Mouse (Mus musculus): ENCODE data around the gene Drc3. TPM values are rescaled to one million over a fixed set of nuclear protein-coding genes. Genes with fewer than 3 reads are reported as not detected.

The Drc3 gene
- polyA plus RNA-seq, 1 experiment: 5.2 TPM

GRCm38 (mm10) chr11:60417717-60418472 is 64.8 kb downstream of the Drc3 start, which contains the start of gene Atpaf2:
Gene Atpaf2 (minus strand): TSS chr11:60418457.
- Histone ChIP-seq H3K4me3 (ENCODE audit: control insufficient read depth, insufficient read depth, low read length) (peak within 1 kb of the TSS; percentile 88), H3K27me3 (ENCODE audit: control insufficient read depth, insufficient read depth, low read length) (no peaks in the 10 kb centered on the region), H3K27ac (ENCODE audit: control insufficient read depth, insufficient read depth, low read length) (no peak within 1 kb of the TSS), H3K4me1 (replicated peaks; ENCODE audit: control insufficient read depth, insufficient read depth, low read length) (peaks cover 16% of the 10 kb centered on the region), H3K36me3 (ENCODE audit: control insufficient read depth, insufficient read depth, low read length) (no peaks in the 10 kb centered on the region)
- DNase-seq: no peak
- TF ChIP-seq CTCF (IDR thresholded peaks at IDR 0.05; ENCODE audit: borderline replicate concordance, control insufficient read depth, extremely low read depth, insufficient read depth, low read length, poor library complexity): no peak
- TF ChIP-seq POLR2A (IDR thresholded peaks at IDR 0.05; ENCODE audit: control insufficient read depth, extremely low read depth, insufficient read depth, low read length, poor library complexity): no peak
- under 1% methylated on average over 39 of the region's 39 CpGs for WGBS

GRCm38 (mm10) chr11:60418473-60418803 is 65.3 kb downstream of the Drc3 start:
- TF ChIP-seq POLR2A (IDR thresholded peaks at IDR 0.05; ENCODE audit: control insufficient read depth, extremely low read depth, insufficient read depth, low read length, poor library complexity) (no peak), CTCF (IDR thresholded peaks at IDR 0.05; ENCODE audit: borderline replicate concordance, control insufficient read depth, extremely low read depth, insufficient read depth, low read length, poor library complexity) (no peak)
- Histone ChIP-seq H3K36me3 (ENCODE audit: control insufficient read depth, insufficient read depth, low read length) (no peaks in the 10 kb centered on the region), H3K27ac (ENCODE audit: control insufficient read depth, insufficient read depth, low read length) (no peak overlapping the region), H3K27me3 (ENCODE audit: control insufficient read depth, insufficient read depth, low read length) (no peaks in the 10 kb centered on the region), H3K4me1 (replicated peaks; ENCODE audit: control insufficient read depth, insufficient read depth, low read length) (peaks cover 16% of the 10 kb centered on the region), H3K4me3 (ENCODE audit: control insufficient read depth, insufficient read depth, low read length) (peak overlapping the region; percentile 88)
- 8% methylated on average over 6 of the region's 6 CpGs for WGBS
- peak; percentile 19 for DNase-seq

GRCm38 (mm10) chr11:60422046-60422668 is 69.0 kb downstream of the Drc3 start:
- no peak for DNase-seq
- TF ChIP-seq POLR2A (IDR thresholded peaks at IDR 0.05; ENCODE audit: control insufficient read depth, extremely low read depth, insufficient read depth, low read length, poor library complexity): no peak
- no peak for TF ChIP-seq CTCF (IDR thresholded peaks at IDR 0.05; ENCODE audit: borderline replicate concordance, control insufficient read depth, extremely low read depth, insufficient read depth, low read length, poor library complexity)
- 65% methylated on average over 6 of the region's 6 CpGs for WGBS
- Histone ChIP-seq H3K27ac (ENCODE audit: control insufficient read depth, insufficient read depth, low read length) (no peak overlapping the region), H3K27me3 (ENCODE audit: control insufficient read depth, insufficient read depth, low read length) (no peaks in the 10 kb centered on the region), H3K4me3 (ENCODE audit: control insufficient read depth, insufficient read depth, low read length) (no peak overlapping the region), H3K36me3 (ENCODE audit: control insufficient read depth, insufficient read depth, low read length) (no peaks in the 10 kb centered on the region), H3K4me1 (replicated peaks; ENCODE audit: control insufficient read depth, insufficient read depth, low read length) (peaks cover 8% of the 10 kb centered on the region)

- WGBS: 97% methylated on average over 1 of the region's 1 CpGs
- no peak for TF ChIP-seq POLR2A (IDR thresholded peaks at IDR 0.05; ENCODE audit: control insufficient read depth, extremely low read depth, insufficient read depth, low read length, poor library complexity)
- no peak for TF ChIP-seq CTCF (IDR thresholded peaks at IDR 0.05; ENCODE audit: borderline replicate concordance, control insufficient read depth, extremely low read depth, insufficient read depth, low read length, poor library complexity)
- H3K4me3 ChIP-seq (ENCODE audit: control insufficient read depth, insufficient read depth, low read length): no peak overlapping the region
- peaks cover 5% of the 10 kb centered on the region for H3K4me1 ChIP-seq (replicated peaks; ENCODE audit: control insufficient read depth, insufficient read depth, low read length)
- H3K27ac ChIP-seq (ENCODE audit: control insufficient read depth, insufficient read depth, low read length): no peak overlapping the region
- no peaks in the 10 kb centered on the region for H3K27me3 ChIP-seq (ENCODE audit: control insufficient read depth, insufficient read depth, low read length)
- DNase-seq: no peak
- no peaks in the 10 kb centered on the region for H3K36me3 ChIP-seq (ENCODE audit: control insufficient read depth, insufficient read depth, low read length)
Measured at GRCm38 (mm10) chr11:60423006-60423405, 69.9 kb downstream of the Drc3 start.

- WGBS: 93% methylated on average over 1 of the region's 1 CpGs
- no peak for TF ChIP-seq POLR2A (IDR thresholded peaks at IDR 0.05; ENCODE audit: control insufficient read depth, extremely low read depth, insufficient read depth, low read length, poor library complexity)
- no peak for TF ChIP-seq CTCF (IDR thresholded peaks at IDR 0.05; ENCODE audit: borderline replicate concordance, control insufficient read depth, extremely low read depth, insufficient read depth, low read length, poor library complexity)
- Histone ChIP-seq H3K27me3 (ENCODE audit: control insufficient read depth, insufficient read depth, low read length) (no peaks in the 10 kb centered on the region), H3K4me1 (replicated peaks; ENCODE audit: control insufficient read depth, insufficient read depth, low read length) (no peaks in the 10 kb centered on the region), H3K27ac (ENCODE audit: control insufficient read depth, insufficient read depth, low read length) (no peak overlapping the region), H3K36me3 (ENCODE audit: control insufficient read depth, insufficient read depth, low read length) (no peaks in the 10 kb centered on the region), H3K4me3 (ENCODE audit: control insufficient read depth, insufficient read depth, low read length) (no peak overlapping the region)
- DNase-seq: no peak
Measured at GRCm38 (mm10) chr11:60426417-60426816, 73.3 kb downstream of the Drc3 start.

GRCm38 (mm10) chr11:60427628-60428027 is 74.5 kb downstream of the Drc3 start:
- Histone ChIP-seq H3K27me3 (ENCODE audit: control insufficient read depth, insufficient read depth, low read length) (no peaks in the 10 kb centered on the region), H3K4me3 (ENCODE audit: control insufficient read depth, insufficient read depth, low read length) (no peak overlapping the region), H3K4me1 (replicated peaks; ENCODE audit: control insufficient read depth, insufficient read depth, low read length) (no peaks in the 10 kb centered on the region), H3K27ac (ENCODE audit: control insufficient read depth, insufficient read depth, low read length) (no peak overlapping the region), H3K36me3 (ENCODE audit: control insufficient read depth, insufficient read depth, low read length) (0 out of 2 replicates have a peak, but pooled peaks cover 4% of the 10 kb centered on the region)
- TF ChIP-seq POLR2A (IDR thresholded peaks at IDR 0.05; ENCODE audit: control insufficient read depth, extremely low read depth, insufficient read depth, low read length, poor library complexity) (no peak), CTCF (IDR thresholded peaks at IDR 0.05; ENCODE audit: borderline replicate concordance, control insufficient read depth, extremely low read depth, insufficient read depth, low read length, poor library complexity) (no peak)
- 98% methylated on average over 3 of the region's 3 CpGs for WGBS
- no peak for DNase-seq
